Mouse (Mus musculus) adrenal gland, postnatal 10 days (tissue): ENCODE results near the gene Mif4gd. TPM values are rescaled to one million over a fixed set of nuclear protein-coding genes. Genes with fewer than 3 reads are reported as not detected.

Experiments
- DNase-seq: peaks from one replicate; pipeline ENCODE4 v3.0.0; 2021; ENCODE audit warnings: mixed read lengths
- total RNA-seq, 2 experiments: library from RNA; stranded (reverse); gene quantifications; 2 replicates each; pipeline ENCODE4 v1.2.3; 2021

Mif4gd gene
- total RNA-seq, 2 experiments from 2014 or later = 110 to 140 TPM

GRCm38 (mm10) chr11:115632862-115633261, 20.1 kb upstream of the Mif4gd start:
- no peak for DNase-seq

GRCm38 (mm10) chr11:115632247-115632646, 19.5 kb upstream of the Mif4gd start:
- DNase-seq = no peak

DNA sequence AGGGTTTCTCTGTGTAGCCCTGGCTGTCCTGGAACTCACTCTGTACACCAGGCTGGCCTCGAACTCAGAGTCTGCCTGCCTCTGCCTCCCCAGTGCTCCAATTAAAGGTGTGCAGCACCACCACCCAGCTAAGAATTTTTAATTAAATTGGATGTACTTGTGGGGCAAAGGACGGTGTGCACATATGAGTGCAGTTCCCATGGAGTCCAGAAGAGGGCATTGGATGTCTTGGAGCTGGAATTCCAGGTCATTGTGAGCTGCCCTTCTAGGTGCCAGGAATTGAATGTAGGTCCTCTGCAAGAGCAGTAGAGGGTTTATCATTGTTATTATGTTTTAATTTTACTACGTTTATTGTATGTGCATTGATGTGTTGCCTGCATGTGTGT, 18.7 kb upstream of the Mif4gd start:
- peak; percentile 63 for DNase-seq

- DNase-seq = no peak
These were observed 18.0 kb upstream of the Mif4gd start for GRCm38 (mm10) chr11:115630532-115631504.

GRCm38 (mm10) chr11:115629734-115630531, 17.2 kb upstream of the Mif4gd start:
- DNase-seq = no peak

DNA sequence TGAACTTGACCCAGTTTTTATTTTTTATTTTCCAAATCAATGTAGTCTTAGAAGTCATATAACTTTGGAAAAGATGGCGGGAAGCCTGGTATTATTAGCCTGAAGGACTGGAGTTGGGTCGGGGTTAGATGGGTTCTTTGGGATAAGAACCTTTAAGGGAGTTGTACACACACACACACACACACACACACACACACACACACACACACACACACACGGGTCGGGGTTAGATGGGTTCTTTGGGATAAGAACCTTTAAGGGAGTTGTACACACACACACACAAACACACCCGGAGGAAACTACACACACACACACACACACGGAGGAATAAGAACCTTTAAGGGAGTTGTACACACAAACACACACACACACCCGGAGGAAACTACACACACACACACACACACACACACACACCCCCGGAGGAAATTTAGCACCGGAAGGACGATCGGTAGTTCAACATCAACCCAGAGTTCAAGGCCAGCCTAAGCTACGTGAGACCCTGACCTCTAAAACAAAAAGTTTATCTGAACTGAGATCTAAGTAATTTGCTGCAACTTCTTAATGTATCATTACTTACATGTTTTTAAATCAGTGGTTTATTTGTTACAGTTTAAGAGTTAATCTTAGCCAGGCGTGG, 15.8 kb upstream of the Mif4gd start:
- DNase-seq = no peak

DNA sequence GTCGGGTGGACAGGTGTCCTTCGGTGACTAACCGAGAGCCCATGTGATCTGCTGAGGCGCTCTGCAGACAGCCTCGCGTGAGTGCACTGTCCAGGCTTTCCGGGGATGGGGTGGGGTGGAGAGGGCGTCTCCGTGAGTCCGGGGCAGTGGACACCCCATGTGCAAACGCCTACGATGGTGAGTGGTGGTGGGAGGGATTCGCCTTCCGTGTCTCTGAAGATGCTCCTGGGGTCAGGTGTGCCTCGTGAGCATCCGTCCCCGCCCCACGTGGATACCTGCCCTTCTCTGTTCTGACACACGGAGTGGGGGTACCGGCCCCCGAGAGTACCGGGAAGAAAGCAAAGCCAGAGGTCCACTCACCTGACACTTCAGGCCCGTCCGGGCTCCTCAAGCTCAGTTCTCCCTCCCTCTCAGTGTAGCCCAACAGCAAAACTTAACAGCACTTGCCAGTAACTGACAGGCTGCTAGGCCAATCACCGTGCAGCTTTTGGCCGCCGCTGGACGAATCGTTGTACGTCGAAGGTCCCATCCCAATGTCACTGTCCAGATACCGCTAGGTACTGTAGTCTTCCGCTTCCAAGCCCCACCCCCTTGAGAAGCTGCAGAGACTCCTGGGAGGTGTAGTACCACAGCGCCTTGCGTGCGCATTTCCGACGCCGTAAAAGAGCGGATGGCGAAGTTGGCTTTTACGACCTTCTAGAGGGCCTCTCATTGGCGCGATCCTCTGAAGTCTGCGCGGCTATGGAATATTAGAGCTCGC, 15.1 kb upstream of the Mif4gd start, which contains the start of gene Slc25a19:
Gene Slc25a19, minus strand, starts transcription at position 591 of the 760 bp plus-strand sequence.
- DNase-seq = peak; percentile 99

- DNase-seq = no peak
These were observed 14.3 kb upstream of the Mif4gd start for GRCm38 (mm10) chr11:115626824-115627616.

GRCm38 (mm10) chr11:115625877-115626276, 13.1 kb upstream of the Mif4gd start:
- DNase-seq = peak; percentile 81

GRCm38 (mm10) chr11:115623487-115624070, 10.8 kb upstream of the Mif4gd start:
- DNase-seq = peak; percentile 66

DNA sequence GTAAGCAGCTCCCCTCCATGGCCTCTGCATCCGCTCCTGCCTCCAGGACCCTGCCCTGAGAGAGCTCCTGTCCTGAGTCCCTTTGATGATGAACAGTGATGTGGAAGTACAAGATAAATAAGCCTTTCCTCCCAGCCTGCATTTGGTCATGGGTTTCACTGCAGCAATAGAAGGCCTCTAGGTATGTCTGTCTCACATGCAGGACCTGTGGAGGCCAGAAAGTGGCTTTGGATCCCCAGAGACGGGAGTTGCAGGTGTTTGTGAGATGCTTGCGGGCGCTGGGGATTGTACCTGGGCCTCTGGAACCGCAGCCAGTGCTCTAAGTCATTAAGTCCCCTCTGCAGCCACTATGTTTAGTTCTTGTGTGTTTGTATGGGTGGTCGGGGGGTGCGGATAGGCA, 7.2 kb upstream of the Mif4gd start:
- no peak for DNase-seq

GRCm38 (mm10) chr11:115618732-115619516, 6.2 kb upstream of the Mif4gd start:
- DNase-seq = no peak

DNA sequence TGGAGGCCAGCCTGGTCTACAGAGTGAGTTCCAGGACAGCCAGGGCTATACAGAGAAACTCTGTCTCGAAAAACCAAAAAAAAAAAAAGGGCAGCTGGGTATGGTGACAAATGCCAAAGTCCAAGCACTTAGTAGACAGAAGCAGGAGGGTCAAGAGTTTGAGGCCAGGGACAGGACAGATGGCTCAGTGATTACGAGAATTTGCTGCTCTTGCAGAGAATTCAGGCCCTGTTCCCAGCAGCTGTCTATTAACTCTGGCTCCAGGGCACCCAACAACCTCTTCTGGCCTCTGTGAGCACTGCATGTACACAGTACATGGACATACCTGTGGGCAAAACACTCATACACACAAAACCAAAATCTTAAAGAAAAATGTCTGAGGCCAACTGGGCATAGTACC, 5.2 kb upstream of the Mif4gd start:
- DNase-seq = no peak

DNA sequence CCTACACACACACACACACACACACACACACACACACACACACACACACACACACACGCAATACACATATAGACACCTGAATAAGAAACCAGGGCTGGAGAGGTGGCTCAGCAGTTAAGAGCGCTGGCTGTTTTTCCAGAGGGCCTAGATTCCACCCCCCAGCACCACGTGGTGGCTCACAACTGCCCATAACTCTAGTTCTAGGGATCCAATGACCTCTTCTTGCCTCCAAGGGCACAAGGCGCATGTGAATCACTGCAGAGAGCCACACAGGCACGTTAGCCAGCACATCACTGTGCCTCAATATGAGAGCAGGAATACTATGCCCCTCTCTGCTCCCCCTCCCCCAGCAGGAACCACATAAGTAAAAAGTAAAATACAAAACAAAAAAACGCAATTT, 4.1 kb upstream of the Mif4gd start:
- DNase-seq = peak; percentile 73

DNA sequence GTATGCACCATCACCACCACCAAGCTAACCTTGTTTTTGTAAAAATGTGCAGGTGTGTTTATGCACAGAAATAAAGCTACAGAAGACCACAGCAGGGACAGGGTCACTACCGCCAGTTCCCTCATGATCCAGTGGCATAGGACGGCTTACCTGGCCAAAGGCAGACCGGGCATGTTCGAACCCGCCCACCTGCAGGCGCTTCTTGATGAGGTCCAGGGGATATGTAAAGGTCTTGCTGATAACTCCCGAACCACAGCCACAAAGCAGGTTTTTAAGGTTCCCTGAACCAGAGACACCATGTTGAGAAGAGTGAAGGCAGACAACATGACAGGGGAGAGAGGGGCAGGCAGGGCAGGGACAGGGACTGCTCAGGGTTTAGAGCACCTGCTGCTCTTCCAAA, 3.6 kb upstream of the Mif4gd start:
- DNase-seq = no peak

- DNase-seq = peak; percentile 77
These were observed 3.1 kb upstream of the Mif4gd start for GRCm38 (mm10) chr11:115615875-115616274.

DNA sequence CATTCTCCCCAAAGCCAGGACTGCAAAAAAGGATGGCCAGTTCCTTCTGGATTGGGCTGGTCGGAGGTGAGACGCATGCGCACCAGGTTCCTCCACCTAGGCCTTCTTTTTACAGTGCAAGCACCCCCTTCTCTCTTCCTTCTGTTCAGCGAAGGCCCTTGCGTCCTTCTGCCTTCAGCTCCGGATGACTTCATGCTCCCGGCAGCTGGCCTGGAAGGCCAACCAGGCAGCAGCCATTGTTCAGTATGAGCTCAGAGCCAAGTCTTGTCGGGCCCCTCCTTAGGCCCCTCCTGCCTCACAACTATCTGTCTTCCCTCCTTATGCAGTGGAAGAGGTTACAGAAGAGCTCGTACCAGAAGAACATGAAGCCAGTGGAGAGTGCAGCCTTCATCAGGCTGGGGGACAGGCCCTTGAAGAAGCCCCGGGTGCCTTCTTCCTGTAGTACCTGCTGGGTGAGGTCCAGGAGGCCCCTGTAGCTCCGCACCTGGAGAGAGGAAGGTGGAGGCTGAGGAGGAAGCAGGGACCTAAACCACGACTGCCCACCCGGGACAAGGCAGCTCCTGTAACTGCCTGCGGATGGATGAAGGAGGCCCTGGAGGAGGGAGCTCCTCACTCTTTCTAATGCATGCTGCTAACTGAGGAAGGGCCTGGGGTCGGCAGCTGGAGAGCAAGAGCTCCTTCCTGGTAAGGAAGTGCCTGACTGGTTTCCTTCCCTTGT, 2.5 kb upstream of the Mif4gd start:
- peak; percentile 71 for DNase-seq

- no peak for DNase-seq
These were observed 1.8 kb upstream of the Mif4gd start for GRCm38 (mm10) chr11:115614346-115615107.
